Mouse (Mus musculus) liver, embryonic 15.5 days (tissue): ENCODE data around the gene Tubg2. TPM values are rescaled to one million over a fixed set of nuclear protein-coding genes. Genes with fewer than 3 reads are reported as not detected.

Experiments used
- ATAC-seq: fragments of 200-750 bp; cut with Nextera tagmentation; 2 replicates; pipeline ENCODE4 v1.8.0; 2017; ENCODE audit warnings: moderate number of reproducible peaks, mild to moderate bottlenecking, moderate library complexity; ENCODE audit not compliant: insufficient read depth
- H3K27ac ChIP-seq: fragments of 300-500 bp; sonication (generic); replicated peaks from 2 replicates; pipeline ENCODE4 v1.5.1; 2015; ENCODE audit warnings: mild to moderate bottlenecking, inconsistent platforms
- H3K27me3 ChIP-seq: fragments of 300-500 bp; sonication (generic); 2 replicates; pipeline ENCODE4 v1.6.1; 2015; ENCODE audit warnings: mild to moderate bottlenecking, inconsistent platforms
- H3K36me3 ChIP-seq: fragments of 300-500 bp; sonication (generic); replicated peaks from 2 replicates; pipeline ENCODE4 v1.6.1; 2015; ENCODE audit warnings: moderate library complexity, mild to moderate bottlenecking, inconsistent platforms
- H3K4me1 ChIP-seq: fragments of 300-500 bp; sonication (generic); replicated peaks from 2 replicates; pipeline ENCODE4 v1.6.1; 2015; ENCODE audit warnings: inconsistent platforms
- H3K4me2 ChIP-seq: fragments of 300-500 bp; sonication (generic); 2 replicates; pipeline ENCODE4 v1.6.1; 2015; ENCODE audit warnings: moderate library complexity, mild to moderate bottlenecking, inconsistent platforms
- H3K4me3 ChIP-seq: fragments of 300-500 bp; sonication (generic); replicated peaks from 2 replicates; pipeline ENCODE4 v1.5.1; 2015; ENCODE audit warnings: mild to moderate bottlenecking, inconsistent platforms
- H3K9ac ChIP-seq: fragments of 300-500 bp; sonication (generic); 2 replicates; pipeline ENCODE4 v1.6.1; 2015; ENCODE audit warnings: moderate library complexity, mild to moderate bottlenecking, inconsistent platforms
- H3K9me3 ChIP-seq: fragments of 300-500 bp; sonication (generic); replicated peaks from 2 replicates; pipeline ENCODE4 v1.6.1; 2016; ENCODE audit warnings: inconsistent platforms
- WGBS: fragments of 180-500 bp; shearing (Covaris S2); methylation state at CpG from one replicate; pipeline ENCODE4 v1.1.7; 2015; ENCODE audit warnings: mixed read lengths; ENCODE audit not compliant: insufficient replicate concordance; 5-methylcytosine and 5-hydroxymethylcytosine counted together
- polyA plus RNA-seq: library from polyadenylated mRNA; unstranded; fragments of >200 nt; fragmentation: Nextera tagmentation; extraction: Ambion mirVana; gene quantifications from 2 replicates; pipeline ENCODE4 v1.2.1, GENCODE M21; 2015

Tubg2 gene
- polyA plus RNA-seq, 1 experiment from 2014 or later: 0.05 TPM

DNA sequence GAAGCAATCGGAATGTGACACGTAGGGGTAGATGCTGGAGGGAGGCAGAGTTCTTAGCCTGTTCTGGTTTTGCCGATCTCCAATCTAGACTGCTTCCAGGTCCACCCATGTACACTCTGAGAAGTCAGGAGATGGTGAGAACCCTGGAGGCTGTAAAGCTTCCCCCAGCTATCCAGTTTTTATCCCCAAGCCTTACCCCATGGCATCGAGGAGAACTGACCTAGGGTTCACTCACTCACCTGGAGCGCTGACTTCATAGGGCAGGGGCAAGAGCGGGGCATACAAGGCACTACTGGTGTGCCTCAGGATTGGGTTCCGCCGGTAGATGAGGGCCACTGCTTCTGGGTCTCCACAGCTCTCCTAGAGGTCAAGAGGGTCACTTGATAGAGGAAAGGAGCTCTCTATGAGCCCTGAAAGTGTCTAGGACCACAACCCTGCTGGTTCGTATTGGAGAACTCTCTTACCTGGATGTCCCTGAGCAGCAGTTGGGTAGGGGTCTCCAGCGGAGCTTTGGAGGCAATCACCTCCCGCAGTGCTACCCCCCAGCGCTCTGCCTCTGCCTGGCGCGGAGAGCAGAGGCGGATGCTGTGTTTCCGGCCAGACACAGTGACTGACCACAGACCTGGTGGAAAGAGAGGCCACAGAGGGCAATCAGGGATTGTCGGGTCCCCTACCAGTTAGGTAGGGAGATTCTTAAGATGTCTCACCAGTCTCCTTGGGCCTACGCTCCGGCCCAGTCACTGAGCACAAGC is 11.7 kb downstream of the Tubg2 start:
- H3K36me3 ChIP-seq: 0 out of 2 replicates have a peak, but pooled peaks cover 4% of the 10 kb centered on the region
- 49% methylated on average over 19 of the region's 19 CpGs for WGBS
- H3K4me3 ChIP-seq: no peak overlapping the region
- no peak for ATAC-seq
- H3K9me3 ChIP-seq: no peaks in the 10 kb centered on the region
- peaks cover 62% of the 10 kb centered on the region for H3K4me1 ChIP-seq
- H3K27ac ChIP-seq: no peak overlapping the region
- H3K27me3 ChIP-seq: peaks cover 100% of the 10 kb centered on the region
- H3K4me2 ChIP-seq: no peak overlapping the region
- H3K9ac ChIP-seq: no peak overlapping the region

DNA sequence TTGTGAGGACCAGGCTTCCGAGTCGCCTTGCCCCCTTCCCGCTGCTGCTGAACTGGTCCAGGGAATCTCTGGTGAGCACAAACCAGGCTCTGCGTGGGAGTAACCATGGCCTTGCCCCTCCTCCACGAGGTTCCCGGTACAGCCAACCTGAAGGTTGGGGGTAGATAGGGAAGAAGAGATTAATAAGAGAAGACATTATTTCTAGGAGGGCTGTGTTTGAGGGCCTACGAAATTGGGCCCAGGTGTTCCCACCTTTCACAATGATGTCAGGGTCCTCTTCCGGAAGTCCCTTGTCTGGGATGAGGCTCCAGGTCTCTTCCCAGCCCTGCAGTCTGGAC is 12.2 kb downstream of the Tubg2 start:
- no peak for ATAC-seq
- H3K4me2 ChIP-seq: no peak overlapping the region
- WGBS: 35% methylated on average over 8 of the region's 8 CpGs
- no peak overlapping the region for H3K4me3 ChIP-seq
- no peaks in the 10 kb centered on the region for H3K9me3 ChIP-seq
- H3K4me1 ChIP-seq: peaks cover 65% of the 10 kb centered on the region
- H3K27me3 ChIP-seq: peaks cover 100% of the 10 kb centered on the region
- H3K9ac ChIP-seq: no peak overlapping the region
- H3K27ac ChIP-seq: no peak overlapping the region
- 0 out of 2 replicates have a peak, but pooled peaks cover 4% of the 10 kb centered on the region for H3K36me3 ChIP-seq

DNA sequence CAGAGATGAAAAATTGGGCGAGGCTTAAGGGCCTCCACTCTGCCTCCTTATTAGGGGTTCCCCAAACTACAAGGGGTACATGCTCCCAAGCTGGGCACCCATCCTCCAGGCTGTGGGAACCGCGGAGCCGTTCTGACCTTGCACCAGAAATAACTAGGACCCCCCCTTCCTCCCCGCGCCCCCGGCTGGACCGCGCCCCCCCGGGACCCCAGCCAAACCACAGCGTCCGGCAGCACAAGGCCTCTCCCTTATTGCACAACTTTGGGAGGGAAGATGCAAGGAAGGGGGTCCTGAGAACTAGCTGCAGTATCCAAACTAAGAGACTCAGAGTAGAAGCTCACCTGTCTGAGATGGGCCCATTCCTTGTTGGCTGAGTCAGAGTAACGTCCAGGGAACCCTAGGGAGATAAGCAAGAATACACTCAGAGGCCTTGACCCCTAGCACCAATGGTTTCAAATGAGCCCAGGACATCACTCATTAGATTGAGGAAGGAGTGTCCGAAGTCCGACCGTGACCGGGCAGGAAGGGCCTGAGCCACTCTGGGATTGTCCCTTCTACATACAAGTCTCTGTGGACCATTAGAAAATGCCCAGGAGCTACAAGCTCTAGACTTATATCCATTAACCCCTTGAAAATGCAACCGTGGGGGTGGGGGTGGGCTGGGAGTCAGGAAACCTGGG is 12.7 kb downstream of the Tubg2 start:
- H3K4me2 ChIP-seq: no peak overlapping the region
- no peaks in the 10 kb centered on the region for H3K9me3 ChIP-seq
- no peak overlapping the region for H3K27ac ChIP-seq
- no peak overlapping the region for H3K9ac ChIP-seq
- H3K4me1 ChIP-seq: peaks cover 68% of the 10 kb centered on the region
- 27% methylated on average over 18 of the region's 18 CpGs for WGBS
- H3K4me3 ChIP-seq: no peak overlapping the region
- 0 out of 2 replicates have a peak, but pooled peaks cover 4% of the 10 kb centered on the region for H3K36me3 ChIP-seq
- no peak for ATAC-seq
- peaks cover 100% of the 10 kb centered on the region for H3K27me3 ChIP-seq

DNA sequence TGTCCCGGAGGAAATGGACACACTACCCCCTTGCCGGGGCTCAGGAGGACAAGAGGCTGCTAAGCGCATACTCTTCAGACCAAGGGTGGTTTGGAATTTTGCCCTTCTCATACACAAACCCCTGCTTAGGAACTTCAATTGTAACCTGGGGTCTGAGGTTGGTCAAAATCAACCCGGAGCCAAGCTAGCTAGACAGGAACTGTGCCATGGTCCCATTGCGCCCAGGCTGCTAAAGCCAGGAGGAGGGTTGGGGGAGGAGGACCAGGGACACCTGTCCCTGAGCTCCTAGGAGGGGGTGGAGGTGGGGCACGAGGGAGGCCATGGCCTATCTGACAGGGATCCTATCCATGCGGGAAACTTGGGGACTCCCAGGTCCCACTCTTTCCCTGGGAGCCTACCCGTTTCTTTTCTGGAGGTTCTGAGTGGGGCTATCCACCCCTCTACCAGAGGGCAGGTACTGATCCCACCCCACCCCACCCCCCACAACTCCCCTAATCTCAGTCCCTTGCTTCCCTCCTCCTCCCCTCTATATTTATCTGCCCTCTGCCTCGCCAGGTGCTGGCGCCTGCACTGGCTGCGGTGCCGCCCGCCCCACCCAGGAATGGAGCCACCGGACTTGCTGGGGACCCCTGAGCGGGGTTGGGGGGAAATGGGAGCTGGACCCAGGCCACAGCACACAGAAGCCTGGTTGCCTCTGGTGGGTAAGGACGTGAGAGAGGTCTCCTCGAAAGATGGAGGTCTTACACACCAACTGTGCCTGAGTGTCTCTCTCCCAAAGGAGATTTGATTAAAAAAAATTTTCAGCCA is 13.8 kb downstream of the Tubg2 start:
- Histone ChIP-seq H3K36me3 (0 out of 2 replicates have a peak, but pooled peaks cover 4% of the 10 kb centered on the region), H3K4me1 (peaks cover 68% of the 10 kb centered on the region), H3K27ac (no peak overlapping the region), H3K9ac (no peak overlapping the region), H3K4me2 (peak overlapping the region; percentile 66), H3K9me3 (no peaks in the 10 kb centered on the region), H3K4me3 (peak overlapping the region; percentile 57), H3K27me3 (peaks cover 100% of the 10 kb centered on the region)
- 12% methylated on average over 17 of the region's 17 CpGs for WGBS
- ATAC-seq: no peak

DNA sequence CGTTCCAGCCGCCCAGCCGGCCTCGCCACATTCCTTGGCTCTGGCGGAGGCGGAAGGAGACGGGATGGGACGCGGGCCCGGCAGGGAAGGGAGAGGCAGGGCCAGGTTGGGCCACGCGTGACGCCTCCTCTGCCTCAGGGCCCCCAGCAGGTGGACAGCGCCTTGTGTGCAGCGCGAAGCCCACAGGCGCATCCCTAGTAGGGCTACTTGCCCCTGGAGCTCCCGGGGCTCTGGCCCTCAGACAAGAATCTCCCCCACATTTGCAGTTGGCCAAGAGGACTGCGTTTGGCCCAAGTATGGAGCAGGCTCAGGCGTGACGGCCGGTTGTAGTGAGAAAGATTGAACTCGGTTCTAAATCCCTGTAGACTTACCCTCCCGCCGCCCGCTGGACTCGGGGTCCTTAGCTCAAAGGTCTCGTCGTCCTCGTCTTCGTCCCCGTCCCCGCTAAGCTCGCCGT is 14.7 kb downstream of the Tubg2 start, which contains the start of gene Cntnap1:
Gene Cntnap1, plus strand, starts transcription at position 170 of the 457 bp plus-strand sequence.
- Histone ChIP-seq H3K9ac (peak within 1 kb of the TSS; percentile 11; the same call in 1 of the 2 replicates), H3K4me1 (peaks cover 69% of the 10 kb centered on the region), H3K27me3 (peaks cover 100% of the 10 kb centered on the region), H3K9me3 (no peaks in the 10 kb centered on the region), H3K36me3 (0 out of 2 replicates have a peak, but pooled peaks cover 4% of the 10 kb centered on the region), H3K27ac (peak within 1 kb of the TSS; percentile 51), H3K4me2 (peak within 1 kb of the TSS; percentile 66), H3K4me3 (peak within 1 kb of the TSS; percentile 57)
- ATAC-seq: no peak
- WGBS: 3% methylated on average over 35 of the region's 35 CpGs

DNA sequence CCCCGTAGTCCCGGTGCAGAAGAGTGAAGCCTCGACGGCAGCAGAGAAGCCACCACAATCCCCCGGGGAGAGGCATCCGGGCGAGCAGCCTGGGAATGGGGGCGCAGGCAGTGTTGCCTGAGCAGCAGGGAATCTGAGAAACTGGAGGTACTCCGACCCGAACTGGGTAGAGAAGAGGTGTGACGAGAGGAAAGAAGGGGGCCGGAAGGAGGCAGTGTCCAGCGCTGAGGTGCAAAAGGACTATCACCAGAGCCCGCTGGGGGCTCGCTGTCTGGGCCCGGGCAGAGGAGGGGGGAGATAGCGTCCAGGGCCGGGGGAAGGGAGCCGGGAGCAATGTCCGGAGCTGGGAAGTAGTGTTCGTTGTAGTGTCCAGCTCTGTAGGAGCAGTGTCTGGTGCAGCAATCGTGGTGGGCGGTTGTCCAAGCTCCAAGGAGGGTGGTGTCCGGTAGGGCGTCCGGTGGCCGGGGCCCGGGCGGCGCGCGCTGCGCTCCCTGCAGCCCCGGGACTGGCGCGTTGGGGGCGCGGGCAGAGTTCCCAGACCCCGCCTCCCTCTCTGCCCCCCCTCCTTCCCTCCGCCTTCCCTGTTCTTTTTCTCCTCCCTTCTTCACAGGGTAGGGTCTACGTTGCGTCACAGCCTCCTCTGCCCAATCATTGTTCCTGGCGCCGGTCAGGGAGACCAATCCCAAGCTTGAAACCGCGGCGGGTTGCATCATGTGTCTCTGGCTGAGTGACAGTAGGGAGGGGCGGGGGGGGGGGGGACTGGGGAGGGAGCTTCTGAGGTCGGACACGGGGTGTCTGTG is 15.3 kb downstream of the Tubg2 start, which contains the start of gene Plekhh3:
Gene Plekhh3, minus strand, starts transcription at position 541 of the 800 bp plus-strand sequence.
- H3K27me3 ChIP-seq: peaks cover 100% of the 10 kb centered on the region
- WGBS: under 1% methylated on average over 50 of the region's 50 CpGs

DNA sequence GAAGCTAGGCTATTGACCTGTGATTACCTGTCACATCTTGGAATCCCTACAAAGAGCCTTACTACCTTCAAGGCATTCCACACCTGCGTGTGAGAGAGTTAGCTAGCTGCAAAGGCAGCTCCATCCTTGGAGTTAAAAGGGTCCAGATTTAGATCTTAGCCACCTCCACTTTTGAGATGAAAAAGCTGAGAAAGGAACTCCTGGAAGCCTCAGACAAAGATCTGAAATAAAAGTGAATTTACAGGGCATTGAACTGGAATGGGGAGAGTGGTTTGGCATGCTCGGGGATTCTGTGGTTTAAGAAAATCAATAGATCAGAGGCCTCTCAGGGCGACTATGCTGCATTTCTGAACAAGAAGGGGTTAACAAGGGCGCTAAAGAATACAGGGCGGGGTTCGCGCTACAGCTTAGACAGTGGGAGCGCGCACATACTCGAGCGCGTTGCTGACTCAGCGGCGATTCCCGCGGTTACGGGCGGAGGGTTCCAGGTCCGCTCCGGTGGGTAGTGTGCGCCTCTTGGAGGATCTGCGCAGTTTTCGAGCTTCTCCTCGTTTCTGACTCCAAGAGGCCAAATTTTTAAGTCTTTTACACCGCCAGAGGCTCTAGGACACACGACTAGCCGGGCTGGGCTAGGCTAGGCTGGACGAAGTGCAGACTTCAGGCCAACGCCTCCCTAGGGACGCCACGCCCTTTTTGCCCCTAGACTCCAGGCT is 16.2 kb downstream of the Tubg2 start:
- Histone ChIP-seq H3K4me2 (peak overlapping the region; percentile 66), H3K27ac (peak overlapping the region; percentile 31), H3K27me3 (peaks cover 100% of the 10 kb centered on the region), H3K9ac (no peak overlapping the region; the same call in 1 of the 2 replicates), H3K4me1 (peaks cover 74% of the 10 kb centered on the region), H3K36me3 (no peaks in the 10 kb centered on the region), H3K9me3 (no peaks in the 10 kb centered on the region), H3K4me3 (peak overlapping the region; percentile 57)
- peak; percentile 40; the same call in 1 of the 2 replicates for ATAC-seq
- under 1% methylated on average over 31 of the region's 31 CpGs for WGBS

More for the DNA sequence above, 15.3 kb downstream of the Tubg2 start, which contains the start of gene Plekhh3:
- no peaks in the 10 kb centered on the region for H3K9me3 ChIP-seq
- peak within 1 kb of the TSS; percentile 57 for H3K4me3 ChIP-seq
- peak; percentile 81 for ATAC-seq
- 0 out of 2 replicates have a peak, but pooled peaks cover 4% of the 10 kb centered on the region for H3K36me3 ChIP-seq
- H3K4me1 ChIP-seq: peaks cover 68% of the 10 kb centered on the region
- peak within 1 kb of the TSS; percentile 51 for H3K27ac ChIP-seq
- peak within 1 kb of the TSS; percentile 11; the same call in 1 of the 2 replicates for H3K9ac ChIP-seq
- peak within 1 kb of the TSS; percentile 66 for H3K4me2 ChIP-seq

DNA sequence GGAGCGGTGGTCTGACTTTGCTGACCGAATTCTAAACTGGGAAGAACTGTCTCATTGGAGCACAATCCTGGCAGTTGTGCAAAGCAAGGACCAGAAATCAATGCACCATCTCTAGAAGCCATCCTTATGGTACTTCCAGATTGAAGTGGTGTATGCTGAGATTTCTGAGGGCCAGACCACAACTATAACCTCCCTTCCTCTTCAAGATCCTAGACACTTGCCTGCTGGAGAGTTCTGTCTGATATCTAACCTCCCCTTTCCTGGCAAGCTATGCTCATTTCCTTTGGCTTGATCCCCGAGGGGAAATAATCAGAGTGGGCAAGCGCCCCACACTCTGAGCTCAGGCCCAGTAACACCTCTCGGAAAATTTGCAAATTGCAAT is 16.7 kb downstream of the Tubg2 start:
- no peaks in the 10 kb centered on the region for H3K36me3 ChIP-seq
- H3K9ac ChIP-seq: no peak overlapping the region; the same call in 1 of the 2 replicates
- 2% methylated on average over 5 of the region's 5 CpGs for WGBS
- H3K4me1 ChIP-seq: peaks cover 74% of the 10 kb centered on the region
- H3K9me3 ChIP-seq: no peaks in the 10 kb centered on the region
- ATAC-seq: no peak
- H3K4me2 ChIP-seq: peak overlapping the region; percentile 66
- H3K27me3 ChIP-seq: peaks cover 100% of the 10 kb centered on the region
- peak overlapping the region; percentile 57 for H3K4me3 ChIP-seq
- H3K27ac ChIP-seq: peak overlapping the region; percentile 31

DNA sequence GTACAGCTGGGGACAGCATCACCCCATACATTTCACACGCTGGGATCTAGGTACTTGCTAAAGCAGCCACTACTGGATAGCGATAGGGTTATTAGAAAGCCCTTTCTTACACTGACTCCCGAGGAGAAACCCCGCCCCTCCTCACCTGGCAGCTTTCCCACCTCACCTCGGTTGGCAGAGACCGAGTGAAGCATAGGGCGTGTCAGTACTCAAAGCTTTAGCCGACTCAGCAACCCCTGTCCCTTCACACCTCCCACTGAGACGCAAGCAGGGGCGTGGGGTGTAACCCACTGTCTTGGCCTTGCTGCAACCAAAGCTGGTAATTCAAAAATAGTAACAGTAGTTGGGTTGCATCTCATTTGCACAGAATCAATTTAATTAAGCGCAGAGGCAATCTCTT is 17.4 kb downstream of the Tubg2 start:
- Histone ChIP-seq H3K27ac (no peak overlapping the region), H3K4me3 (no peak overlapping the region)
- 8% methylated on average over 11 of the region's 11 CpGs for WGBS

More for the DNA sequence above, 17.4 kb downstream of the Tubg2 start:
- Histone ChIP-seq H3K9ac (no peak overlapping the region), H3K36me3 (no peaks in the 10 kb centered on the region), H3K27me3 (peaks cover 100% of the 10 kb centered on the region), H3K4me1 (peaks cover 77% of the 10 kb centered on the region), H3K4me2 (peak overlapping the region; percentile 66), H3K9me3 (no peaks in the 10 kb centered on the region)
- ATAC-seq: no peak
